Mouse (Mus musculus): Measurements from ENCODE around the gene Pik3r1.

DNA sequence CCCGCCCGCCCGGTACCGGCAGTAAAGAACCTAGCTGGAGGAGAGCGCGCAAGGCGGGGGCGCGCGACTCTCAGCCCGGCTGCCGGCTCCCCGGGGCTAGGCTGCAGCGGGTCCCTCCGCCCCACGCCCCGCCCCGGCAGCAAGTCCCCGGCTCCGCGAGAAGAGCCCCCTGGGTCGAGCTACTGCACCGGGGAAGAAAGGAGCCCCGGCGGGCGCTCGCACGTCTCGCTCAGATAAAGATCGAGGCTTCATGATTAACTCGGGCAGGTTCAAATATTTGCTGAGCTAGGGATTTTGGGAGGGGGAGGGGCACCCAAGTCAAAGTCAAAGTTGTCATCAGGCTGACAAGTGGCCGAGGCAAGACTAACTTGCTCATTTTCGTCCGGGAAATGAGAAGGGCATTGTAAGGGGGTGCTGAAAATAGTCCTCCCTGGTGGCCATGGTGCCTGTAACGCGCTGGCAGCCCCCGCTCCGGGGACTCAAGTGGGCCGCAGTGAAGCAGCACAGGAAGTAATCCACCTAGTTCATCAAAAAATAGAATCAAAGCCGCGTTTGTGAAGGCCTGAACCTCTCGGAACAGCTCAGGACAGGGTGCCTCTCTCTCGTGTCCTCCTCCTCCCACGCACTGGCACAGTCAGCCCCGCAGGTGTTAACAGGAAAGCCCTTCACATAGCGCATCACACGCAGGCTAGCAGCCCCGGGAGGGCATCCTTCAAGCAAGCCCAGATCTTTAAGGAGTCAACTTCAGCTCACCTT is 73.3 kb downstream of the Pik3r1 start:
- TF ChIP-seq CTCF (IDR thresholded peaks at IDR 0.05; ENCODE audit: insufficient read depth, low read length), result no peak
- TF ChIP-seq POLR2A (IDR thresholded peaks at IDR 0.05; ENCODE audit: borderline replicate concordance, extremely low read depth, low read depth, low read length), result no peak
